Mouse (Mus musculus) testis, adult 2 months (tissue): ENCODE data around the gene Chmp5. TPM values are rescaled to one million over a fixed set of nuclear protein-coding genes. Genes with fewer than 3 reads are reported as not detected.

ENCODE experiments used
- H3K27ac ChIP-seq: fragments of 200-500 bp; 2 replicates; pipeline ENCODE4 v1.5.1; 2012; ENCODE audit warnings: low read depth, low read length; ENCODE audit not compliant: control insufficient read depth, insufficient read depth
- H3K27me3 ChIP-seq: fragments of 200-500 bp; 2 replicates; pipeline ENCODE4 v1.6.1; 2012; ENCODE audit warnings: mild to moderate bottlenecking, low read length, moderate library complexity; ENCODE audit not compliant: control insufficient read depth, insufficient read depth
- H3K36me3 ChIP-seq: fragments of 200-500 bp; 2 replicates; pipeline ENCODE4 v1.6.1; 2012; ENCODE audit warnings: mild to moderate bottlenecking, low read length; ENCODE audit not compliant: control insufficient read depth, insufficient read depth
- H3K4me1 ChIP-seq: fragments of 200-500 bp; 2 replicates; pipeline ENCODE4 v1.6.1; 2012; ENCODE audit warnings: low read length; ENCODE audit not compliant: control insufficient read depth, insufficient read depth
- H3K4me3 ChIP-seq: fragments of 200-500 bp; 2 replicates; pipeline ENCODE4 v1.5.1; 2012; ENCODE audit warnings: low read depth, mild to moderate bottlenecking, low read length, moderate library complexity, mixed read lengths; ENCODE audit not compliant: control insufficient read depth
- CTCF ChIP-seq: fragments of 200-500 bp; IDR thresholded peaks from 2 replicates; pipeline ENCODE4 v1.5.1; 2012; ENCODE audit warnings: low read depth, mild to moderate bottlenecking, inconsistent platforms, low read length, moderate library complexity; ENCODE audit not compliant: control insufficient read depth, insufficient read depth, insufficient replicate concordance
- POLR2A ChIP-seq: fragments of 200-500 bp; IDR thresholded peaks from 2 replicates; pipeline ENCODE4 v1.6.1; 2012; ENCODE audit warnings: low read depth, mild to moderate bottlenecking, inconsistent platforms, low read length, moderate library complexity; ENCODE audit not compliant: control insufficient read depth
- polyA plus RNA-seq: library from polyadenylated mRNA; depleted of rRNA; stranded (reverse); fragments of >200 nt; gene quantifications from 2 replicates; pipeline ENCODE4 v1.2.3, GENCODE M21; 2012

Chmp5 gene
- polyA plus RNA-seq, 1 experiment: 18.0 TPM

DNA sequence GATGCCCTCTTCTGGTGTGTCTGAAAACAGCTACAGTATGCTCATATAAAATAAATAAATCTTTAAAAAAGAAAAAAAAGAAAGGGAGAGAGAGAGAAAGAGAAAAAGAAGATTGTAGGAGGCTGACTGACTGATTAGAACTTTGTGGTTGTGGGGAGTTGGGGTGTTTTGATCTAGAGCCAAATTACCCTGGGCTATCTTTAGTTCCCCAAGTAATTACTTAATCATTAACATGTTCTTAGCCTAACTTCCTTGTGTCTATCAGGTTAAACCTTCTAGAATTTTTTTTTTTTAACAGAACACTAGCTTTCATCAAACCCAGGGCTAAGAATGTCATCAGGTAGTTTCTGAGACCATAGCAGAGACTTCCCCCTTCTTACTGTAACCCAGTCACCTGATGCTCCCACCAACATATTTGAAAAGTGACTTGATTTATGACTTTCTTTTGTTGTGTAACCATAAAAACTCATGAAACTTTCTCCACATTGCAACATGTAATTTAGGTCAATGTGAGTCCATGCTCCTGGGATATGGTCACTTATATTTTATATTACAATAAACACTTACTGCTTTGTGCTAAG, 33.8 kb upstream of the Chmp5 start:
- H3K4me1 ChIP-seq: no peaks in the 10 kb centered on the region

DNA sequence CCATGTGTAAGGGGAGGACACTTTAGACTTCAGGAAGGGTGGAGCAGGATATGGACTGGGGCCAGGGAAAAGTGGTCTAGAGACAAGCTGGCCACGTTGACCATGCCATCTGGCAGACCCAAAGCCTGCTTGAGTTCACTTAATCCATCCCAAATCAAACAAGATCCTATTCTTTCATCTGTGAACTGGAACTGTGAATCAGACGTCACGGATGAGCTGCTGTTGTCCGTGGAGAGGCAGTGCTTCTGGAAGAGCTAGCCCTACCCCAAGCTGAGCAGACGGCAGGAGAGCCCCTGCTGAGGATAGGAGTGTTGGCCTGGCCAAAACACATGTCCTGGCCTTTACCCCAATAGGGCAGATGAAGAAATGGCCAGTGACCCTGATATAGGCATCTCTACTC, 32.3 kb upstream of the Chmp5 start:
- Histone ChIP-seq H3K4me1 (peaks cover 2% of the 10 kb centered on the region; the same call in 1 of the 2 replicates), H3K27me3 (no peaks in the 10 kb centered on the region), H3K27ac (no peak overlapping the region), H3K4me3 (no peak overlapping the region), H3K36me3 (no peaks in the 10 kb centered on the region)
- TF ChIP-seq POLR2A (no peak), CTCF (no peak)

More for the DNA sequence above, 33.8 kb upstream of the Chmp5 start:
- Histone ChIP-seq H3K27ac (no peak overlapping the region), H3K36me3 (no peaks in the 10 kb centered on the region), H3K27me3 (no peaks in the 10 kb centered on the region), H3K4me3 (no peak overlapping the region)
- TF ChIP-seq POLR2A (no peak), CTCF (no peak)

DNA sequence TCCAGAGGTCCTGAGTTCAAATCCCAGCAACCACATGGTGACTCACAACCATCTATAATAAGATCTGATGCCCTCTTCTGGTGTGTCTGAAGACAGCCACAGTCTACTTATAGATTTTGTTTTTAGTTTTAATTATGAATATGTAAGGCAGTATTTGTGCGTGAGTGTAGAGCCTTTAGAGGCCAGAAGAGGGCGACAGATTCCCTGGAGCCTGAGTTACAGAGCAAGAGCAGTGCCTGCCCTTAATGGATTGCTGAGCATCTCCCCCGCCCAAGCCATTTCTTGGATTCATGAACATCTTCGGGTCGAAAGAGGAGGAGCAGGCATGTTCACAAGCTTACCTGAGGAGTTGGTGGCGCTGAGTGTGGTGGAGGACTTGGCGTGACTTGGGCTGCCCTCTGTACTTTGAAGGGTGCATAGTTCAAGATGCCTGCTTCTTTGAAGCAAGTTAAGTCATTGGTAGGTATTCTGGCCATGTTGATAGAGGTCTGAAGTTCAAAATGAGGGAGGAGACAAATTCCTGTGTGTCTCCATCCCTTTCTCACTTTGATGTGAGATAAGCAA, 31.5 kb upstream of the Chmp5 start:
- Histone ChIP-seq H3K36me3 (no peaks in the 10 kb centered on the region), H3K4me1 (peaks cover 2% of the 10 kb centered on the region; the same call in 1 of the 2 replicates), H3K4me3 (no peak overlapping the region), H3K27me3 (no peaks in the 10 kb centered on the region), H3K27ac (no peak overlapping the region)
- no peak for TF ChIP-seq POLR2A
- TF ChIP-seq CTCF: peak; percentile 28; the same call in 1 of the 2 replicates

DNA sequence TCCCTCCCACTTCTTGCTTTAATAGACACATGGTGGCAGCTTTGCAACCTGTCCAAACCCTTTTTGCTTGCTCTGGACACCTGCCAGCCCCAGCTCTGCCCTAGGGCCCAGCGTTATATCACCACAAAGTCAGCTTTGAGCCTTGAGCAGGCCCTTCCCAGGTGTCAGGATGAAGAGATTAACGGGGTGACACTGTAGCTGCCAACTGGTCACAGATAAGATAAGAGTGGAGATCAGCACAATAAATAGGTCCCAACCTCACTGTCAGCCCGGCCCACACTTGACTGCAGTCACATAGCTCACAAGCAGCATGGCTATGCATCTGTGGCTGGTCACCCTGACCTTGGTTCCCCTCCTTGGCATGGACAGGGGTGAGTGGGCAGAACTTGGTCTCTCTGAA, 28.4 kb upstream of the Chmp5 start, which contains the start of gene Spink4:
Spink4 (plus strand) TSS at position 268 of the 400 bp plus-strand sequence.
- Histone ChIP-seq H3K27ac (no peak within 1 kb of the TSS), H3K27me3 (no peaks in the 10 kb centered on the region), H3K4me3 (peak within 1 kb of the TSS; percentile 72), H3K36me3 (no peaks in the 10 kb centered on the region), H3K4me1 (peaks cover 2% of the 10 kb centered on the region; the same call in 1 of the 2 replicates)
- TF ChIP-seq POLR2A (no peak), CTCF (no peak)

DNA sequence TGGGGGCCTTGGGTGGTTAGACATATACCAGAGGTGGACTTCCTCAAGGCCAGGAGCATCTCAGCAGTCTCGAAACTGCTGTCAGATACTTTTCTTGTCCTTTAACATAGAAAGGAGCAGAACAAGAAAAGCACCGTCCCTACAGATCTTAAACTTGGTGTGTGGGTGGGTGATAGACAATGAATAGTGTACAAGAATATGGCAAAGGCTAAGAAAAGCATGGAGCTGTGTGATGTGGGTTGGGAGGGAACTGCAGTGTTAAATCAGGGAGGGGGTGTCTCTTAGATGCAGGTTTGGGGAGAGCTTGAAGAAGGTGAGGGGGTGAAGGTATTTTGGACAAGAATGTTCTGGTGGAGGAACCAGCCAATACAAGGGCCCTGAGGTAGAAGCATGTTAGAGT, 27.6 kb upstream of the Chmp5 start:
- TF ChIP-seq POLR2A: no peak
- no peak for TF ChIP-seq CTCF
- no peak overlapping the region for H3K27ac ChIP-seq
- peak overlapping the region; percentile 72 for H3K4me3 ChIP-seq
- no peaks in the 10 kb centered on the region for H3K27me3 ChIP-seq
- peaks cover 2% of the 10 kb centered on the region; the same call in 1 of the 2 replicates for H3K4me1 ChIP-seq
- no peaks in the 10 kb centered on the region for H3K36me3 ChIP-seq

DNA sequence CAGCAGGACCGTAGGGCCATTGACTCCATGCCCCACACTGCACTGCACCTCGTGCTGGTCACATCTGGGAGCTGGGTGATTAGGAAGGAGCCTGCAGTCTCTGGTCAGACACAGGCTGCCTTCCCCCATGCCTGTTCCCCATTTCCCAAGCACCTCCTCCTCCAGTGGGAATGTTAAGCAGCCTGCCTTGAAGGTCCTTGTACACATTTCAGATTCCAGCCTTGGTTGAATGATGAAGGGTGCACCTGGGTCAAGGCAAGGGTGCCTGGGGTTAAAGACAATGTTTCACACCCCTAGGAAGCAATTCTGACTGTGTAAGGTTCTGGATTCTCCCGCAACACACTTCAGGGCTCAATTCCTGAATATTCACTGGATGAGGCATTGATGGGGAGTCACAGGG, 26.9 kb upstream of the Chmp5 start:
- peak overlapping the region; percentile 72 for H3K4me3 ChIP-seq
- H3K36me3 ChIP-seq: no peaks in the 10 kb centered on the region
- H3K27ac ChIP-seq: no peak overlapping the region
- peaks cover 2% of the 10 kb centered on the region; the same call in 1 of the 2 replicates for H3K4me1 ChIP-seq
- TF ChIP-seq CTCF (no peak), POLR2A (no peak)
- no peaks in the 10 kb centered on the region for H3K27me3 ChIP-seq

DNA sequence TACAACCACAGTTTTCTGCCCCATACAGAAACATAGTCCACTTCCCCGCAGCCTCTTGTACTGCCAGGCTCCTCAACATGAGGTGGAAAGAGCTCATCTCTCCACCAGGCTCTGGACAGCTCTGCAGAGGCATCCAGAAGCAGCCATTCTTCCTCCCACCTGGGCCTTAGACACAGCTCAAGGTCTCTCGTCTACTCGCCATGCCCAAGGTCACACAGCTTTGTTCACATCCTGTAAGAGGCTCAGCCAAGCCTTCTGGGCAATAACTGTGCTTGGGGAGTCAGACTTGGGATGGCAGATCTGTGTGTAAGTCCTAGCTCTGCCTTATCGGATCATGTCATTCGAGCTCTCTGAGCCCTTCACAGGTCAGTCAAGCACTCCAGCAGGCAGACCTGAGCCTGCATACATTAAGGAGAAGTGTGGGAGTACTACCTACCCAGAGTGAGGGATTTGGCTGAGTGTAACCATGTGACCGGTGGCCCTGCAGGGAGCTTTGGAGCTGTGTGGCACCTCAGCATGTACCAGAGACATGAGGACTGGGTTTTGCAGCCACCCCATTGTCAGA, 25.0 kb upstream of the Chmp5 start:
- H3K27me3 ChIP-seq: no peaks in the 10 kb centered on the region
- no peak overlapping the region for H3K4me3 ChIP-seq
- H3K27ac ChIP-seq: no peak overlapping the region
- TF ChIP-seq POLR2A (no peak), CTCF (no peak)
- H3K4me1 ChIP-seq: peaks cover 2% of the 10 kb centered on the region; the same call in 1 of the 2 replicates
- no peaks in the 10 kb centered on the region for H3K36me3 ChIP-seq
